Mouse (Mus musculus) lung, postnatal 36 days (tissue): ENCODE results near the gene Padi6.
A peak's percentile ranks its signal among the peaks of the same experiment; 100 is the strongest.

ENCODE experiments used
- DNase-seq: peaks from one replicate; pipeline ENCODE4 v3.0.0; 2022; ENCODE audit warnings: mixed read lengths

Padi6 gene

GRCm38 (mm10) chr4:140747978-140748377, 5.5 kb upstream of the Padi6 start:
- DNase-seq = no peak

DNA sequence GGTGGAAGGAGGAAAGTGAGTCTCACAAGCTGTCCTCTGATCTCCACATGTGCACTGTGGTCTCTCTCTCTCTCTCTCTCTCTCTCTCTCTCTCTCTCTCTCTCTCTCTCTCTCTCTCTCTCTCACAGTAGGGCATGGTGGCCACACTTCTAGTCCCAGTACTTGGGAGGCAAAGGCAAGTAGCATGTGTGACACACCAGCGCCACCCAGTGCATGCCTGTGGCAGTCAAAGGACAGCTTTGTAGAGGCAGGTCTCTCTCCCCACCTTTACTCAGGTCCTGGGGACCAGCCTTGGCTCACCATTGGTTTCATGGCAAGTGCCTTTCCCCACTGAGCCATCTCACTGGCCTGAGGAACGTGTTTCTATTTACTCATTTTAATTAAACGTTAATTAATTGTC, 2.2 kb upstream of the Padi6 start:
- DNase-seq = peak; percentile 64

DNA sequence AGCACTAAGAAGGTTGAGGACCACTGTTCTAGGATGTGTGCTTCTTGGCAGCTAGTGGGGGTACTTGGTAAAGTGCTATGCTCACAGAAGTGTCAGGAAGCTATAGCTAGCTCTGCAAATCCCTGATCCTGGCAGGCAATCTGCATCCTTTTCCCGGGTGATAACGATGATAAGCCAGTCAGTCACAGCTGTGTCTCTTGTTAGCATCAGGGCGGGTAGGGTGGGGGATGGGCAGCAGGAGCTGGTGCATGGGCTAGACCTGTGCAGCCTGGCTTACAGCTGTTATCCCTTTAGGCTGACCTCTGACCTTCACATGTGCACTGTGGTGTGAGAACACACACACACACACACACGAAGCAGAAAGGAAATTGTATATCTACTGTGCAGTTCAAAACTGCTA, 643 bp upstream of the Padi6 start:
- no peak for DNase-seq

DNA sequence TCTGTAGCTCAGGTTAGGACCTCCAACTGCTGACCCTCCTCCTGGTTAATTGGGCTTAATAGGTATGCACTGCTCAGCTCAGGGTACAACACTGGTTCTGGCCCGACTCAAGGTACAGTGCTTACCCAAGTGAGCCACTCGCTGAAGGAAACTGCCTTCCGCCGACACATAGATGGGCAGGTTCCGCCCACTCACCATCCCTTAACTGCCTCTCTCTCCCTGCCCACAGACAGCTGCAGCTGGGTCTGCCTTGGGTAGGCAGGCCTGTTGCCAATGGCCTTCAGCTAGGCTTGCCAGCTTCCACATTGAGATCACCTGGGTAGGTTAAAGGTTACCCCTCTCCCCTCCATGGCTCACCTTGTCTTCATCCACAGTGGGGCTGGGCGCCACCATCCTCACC, 1.0 kb downstream of the Padi6 start:
- DNase-seq = no peak

- DNase-seq = no peak
Observed at GRCm38 (mm10) chr4:140740655-140741054, 1.8 kb downstream of the Padi6 start.

DNA sequence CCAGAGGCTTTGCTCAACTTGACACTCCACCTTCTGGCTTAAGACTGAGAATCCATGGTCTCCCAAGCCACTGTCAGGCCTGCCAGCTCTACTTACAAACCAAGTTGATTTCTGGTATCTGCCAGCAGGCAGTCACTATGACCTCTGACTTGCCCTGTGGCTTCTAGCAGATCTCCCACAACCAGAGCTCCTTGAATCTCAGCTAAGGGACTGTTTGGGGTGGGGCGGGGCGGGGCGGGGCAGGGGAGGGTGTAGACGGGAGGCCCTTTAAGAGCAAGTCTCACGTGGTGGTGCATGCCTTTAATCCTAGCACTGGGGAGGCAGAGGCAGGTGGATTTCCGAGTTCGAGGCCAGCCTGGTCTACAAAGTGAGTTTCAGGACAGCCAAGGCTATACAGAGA, 9.6 kb downstream of the Padi6 start:
- no peak for DNase-seq

GRCm38 (mm10) chr4:140731654-140732053, 10.8 kb downstream of the Padi6 start:
- DNase-seq = no peak

- no peak for DNase-seq
Observed at GRCm38 (mm10) chr4:140726907-140727306, 15.5 kb downstream of the Padi6 start.

DNA sequence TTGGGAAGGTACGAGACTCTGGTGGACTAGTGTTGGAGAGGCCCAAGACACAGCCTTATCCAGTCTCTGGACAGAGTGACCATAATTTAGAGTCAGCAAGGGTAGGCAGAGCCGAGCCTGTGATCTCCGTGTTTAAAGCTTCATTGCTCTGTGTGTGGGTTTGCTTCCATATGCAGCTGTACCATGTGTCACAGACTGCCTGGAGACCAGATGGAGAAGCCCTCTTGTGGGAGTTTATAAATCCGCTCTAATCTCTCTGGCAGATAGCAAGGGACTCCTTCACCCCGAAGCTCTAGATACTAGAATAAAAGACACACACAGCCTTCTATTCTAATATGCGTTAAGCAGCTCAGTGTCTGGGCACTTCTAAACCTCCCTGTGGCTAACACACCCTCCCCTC, 17.7 kb downstream of the Padi6 start:
- DNase-seq = no peak

- DNase-seq = peak; percentile 27
Observed at GRCm38 (mm10) chr4:140723801-140724200, 18.6 kb downstream of the Padi6 start.

DNA sequence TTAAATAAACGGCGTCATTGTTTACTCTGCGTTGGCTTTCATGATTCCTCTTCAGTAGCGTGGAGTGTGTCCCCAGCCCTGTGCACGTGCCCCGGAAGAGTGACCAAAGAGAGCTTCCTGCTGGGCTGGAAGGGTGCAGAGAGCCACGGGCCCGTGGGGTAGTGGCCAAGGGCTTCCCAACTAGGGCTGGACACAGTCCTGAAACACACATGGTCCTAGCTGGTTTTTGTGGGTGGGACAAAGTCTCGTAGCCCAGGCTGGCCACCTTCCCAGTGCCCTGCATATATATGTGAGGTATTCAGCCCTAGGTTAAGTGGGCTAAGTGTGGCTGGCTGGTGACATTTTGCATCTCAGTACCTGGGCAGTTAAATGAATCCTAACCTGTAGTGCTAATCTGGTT, 19.3 kb downstream of the Padi6 start:
- DNase-seq = no peak

GRCm38 (mm10) chr4:140722710-140723109, 19.7 kb downstream of the Padi6 start:
- DNase-seq = no peak

- no peak for DNase-seq
Observed at GRCm38 (mm10) chr4:140721968-140722490, 20.4 kb downstream of the Padi6 start.

- DNase-seq = no peak
Observed at GRCm38 (mm10) chr4:140720091-140720490, 22.4 kb downstream of the Padi6 start.

GRCm38 (mm10) chr4:140718436-140718835, 24.0 kb downstream of the Padi6 start:
- no peak for DNase-seq

- DNase-seq = no peak
Observed at GRCm38 (mm10) chr4:140716994-140717393, 25.4 kb downstream of the Padi6 start.

DNA sequence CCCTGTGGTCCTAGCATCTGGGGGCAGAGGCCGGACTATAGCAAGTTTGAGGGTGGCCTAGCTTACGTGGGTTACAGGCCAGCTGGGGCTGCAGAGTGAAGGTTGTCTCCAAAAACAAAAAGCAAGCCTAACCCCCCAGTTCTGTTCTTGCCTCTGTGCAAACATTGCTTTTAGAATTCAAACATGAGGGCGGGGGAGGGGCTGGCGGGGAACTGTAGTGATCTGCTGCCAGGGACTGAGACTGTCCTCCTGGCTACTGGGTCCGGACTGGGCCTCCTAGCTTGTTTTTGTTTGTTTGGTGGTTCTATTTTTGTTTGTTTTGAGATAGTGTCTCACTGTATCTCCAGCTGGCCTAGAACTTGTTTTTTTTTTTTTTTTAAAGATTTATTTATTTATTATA, 27.9 kb downstream of the Padi6 start:
- no peak for DNase-seq

DNA sequence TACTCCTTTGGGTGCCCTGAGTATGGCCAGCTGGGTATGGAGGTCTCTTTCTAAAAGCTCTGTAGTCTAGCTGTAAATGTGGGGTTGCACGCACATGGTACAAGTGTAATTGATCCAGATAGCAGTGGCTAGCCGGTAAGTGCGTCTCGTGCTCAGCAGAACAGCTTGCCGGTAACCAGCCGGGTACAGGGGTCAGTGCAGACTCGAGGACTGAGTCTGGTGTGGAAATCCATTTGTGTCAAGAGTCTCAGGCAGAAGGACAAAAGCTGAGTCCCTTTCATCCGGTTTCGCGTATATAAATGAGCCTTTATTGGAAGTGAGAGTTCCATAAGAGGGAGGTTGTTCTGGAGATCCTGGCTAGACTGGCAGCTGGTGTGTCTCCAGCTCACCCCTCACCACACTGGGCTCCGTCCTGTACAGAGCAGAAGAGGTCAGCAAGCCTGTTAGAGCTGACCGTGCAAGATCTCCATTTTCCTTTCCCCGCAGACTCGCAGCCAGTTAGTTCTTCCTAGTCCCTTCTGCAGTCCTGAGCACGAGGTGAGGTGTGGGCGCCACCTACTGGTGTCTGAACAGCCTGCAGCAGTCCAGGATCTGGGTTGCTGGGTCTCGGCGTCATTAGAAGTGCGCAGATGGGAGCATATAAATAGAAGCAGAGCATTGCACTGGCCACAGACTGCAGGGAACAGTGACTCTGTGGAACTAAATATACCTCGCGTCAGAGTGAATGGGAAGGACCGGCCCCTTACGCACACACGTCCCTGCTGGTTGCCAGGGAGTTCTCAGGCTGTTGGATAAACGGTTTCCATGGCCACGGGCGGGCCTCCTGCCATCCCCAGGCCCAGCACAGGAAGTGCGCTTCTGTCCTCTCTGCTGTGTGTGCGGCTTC, 28.7 kb downstream of the Padi6 start:
- peak; percentile 96 for DNase-seq

DNA sequence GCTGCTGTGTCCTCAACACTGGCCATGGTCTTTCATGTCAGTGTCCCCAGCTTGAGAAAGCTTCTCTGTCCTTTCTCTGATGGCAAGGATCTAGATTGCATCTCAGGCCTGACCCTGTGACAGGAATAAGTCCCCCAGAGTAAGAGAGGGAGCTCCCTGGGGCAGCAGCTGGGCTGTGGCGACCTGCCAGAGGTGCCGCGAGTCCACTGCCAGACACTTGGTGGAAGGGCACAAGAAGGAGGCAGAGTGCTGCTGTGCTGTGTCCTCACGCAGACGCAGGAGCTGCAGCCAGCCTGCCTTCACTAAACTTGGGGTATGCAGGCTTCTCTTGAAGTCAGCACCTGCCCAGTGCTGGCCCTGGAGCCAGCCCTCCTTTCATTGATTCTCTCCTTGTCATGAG, 31.1 kb downstream of the Padi6 start:
- DNase-seq = no peak

DNA sequence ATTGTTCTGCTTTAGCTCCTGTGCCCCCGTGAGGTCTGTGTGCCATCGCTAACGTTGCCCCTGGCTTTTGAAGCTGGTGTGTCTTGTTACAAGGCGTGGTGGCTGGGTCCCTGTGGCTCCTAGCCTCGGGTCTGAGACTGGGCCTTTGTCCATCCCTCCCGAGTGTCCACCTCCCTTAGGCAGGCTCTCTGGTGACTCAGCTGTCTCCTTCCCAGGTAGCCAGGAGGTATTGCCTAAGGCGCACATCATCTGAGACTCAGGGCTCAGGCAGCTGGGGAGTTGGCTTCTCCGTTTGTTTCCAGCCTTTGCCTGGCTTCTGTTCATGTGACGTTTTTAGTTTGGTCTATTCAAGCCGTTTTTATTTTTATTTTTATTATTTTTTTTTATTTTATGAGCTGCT, 31.7 kb downstream of the Padi6 start:
- no peak for DNase-seq

DNA sequence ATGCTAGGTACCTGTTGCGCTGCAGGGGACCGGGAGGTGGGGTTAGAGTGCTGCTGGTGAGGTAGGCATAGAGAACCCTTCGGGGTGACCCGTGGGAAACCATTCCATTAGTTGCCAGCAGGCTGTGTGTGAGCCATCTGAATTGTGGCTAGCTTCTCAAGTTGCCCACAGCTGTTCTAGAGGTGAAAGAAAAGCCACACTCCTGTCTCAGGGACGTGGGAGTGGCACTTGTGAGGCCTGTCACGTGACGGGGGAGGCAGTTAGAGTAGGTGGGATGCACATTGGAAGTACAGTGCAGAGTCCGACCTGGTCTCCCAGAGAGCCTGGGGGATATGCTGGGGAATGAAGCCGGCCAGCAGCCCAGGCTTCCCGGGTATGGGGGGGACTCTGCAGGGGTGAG, 32.8 kb downstream of the Padi6 start:
- DNase-seq = no peak

GRCm38 (mm10) chr4:140709111-140709510, 33.3 kb downstream of the Padi6 start:
- DNase-seq = no peak

DNA sequence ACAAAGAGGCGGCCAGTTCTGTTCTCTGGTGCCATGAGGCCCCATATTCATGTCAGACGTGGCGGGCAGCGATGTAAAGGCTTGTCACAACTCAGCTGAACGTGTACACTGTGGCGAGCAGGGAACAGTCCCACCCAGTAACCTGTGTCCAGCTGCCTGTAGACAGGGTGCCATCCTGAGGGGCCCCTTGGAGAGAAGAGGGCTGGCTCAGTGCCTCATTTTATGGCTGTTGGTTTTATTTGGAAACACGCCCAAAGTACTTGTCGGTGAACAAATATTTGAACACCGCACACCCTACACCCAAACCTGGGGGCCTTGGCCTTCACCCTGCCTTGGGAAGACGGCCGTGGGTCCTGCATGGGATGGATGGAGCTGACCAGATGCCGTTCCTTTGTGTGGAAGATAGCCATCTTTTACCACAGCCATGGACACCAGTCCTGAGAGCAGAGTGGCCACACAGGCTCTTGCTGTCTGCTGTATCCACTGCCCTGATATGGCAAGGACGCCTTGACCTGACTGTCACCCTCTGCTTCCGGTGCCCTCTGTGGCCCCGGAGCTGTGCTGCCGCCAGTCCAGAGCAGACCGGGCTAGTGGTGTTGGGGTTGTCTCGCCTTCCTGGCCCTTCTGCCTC, 34.0 kb downstream of the Padi6 start:
- DNase-seq = peak; percentile 74

DNA sequence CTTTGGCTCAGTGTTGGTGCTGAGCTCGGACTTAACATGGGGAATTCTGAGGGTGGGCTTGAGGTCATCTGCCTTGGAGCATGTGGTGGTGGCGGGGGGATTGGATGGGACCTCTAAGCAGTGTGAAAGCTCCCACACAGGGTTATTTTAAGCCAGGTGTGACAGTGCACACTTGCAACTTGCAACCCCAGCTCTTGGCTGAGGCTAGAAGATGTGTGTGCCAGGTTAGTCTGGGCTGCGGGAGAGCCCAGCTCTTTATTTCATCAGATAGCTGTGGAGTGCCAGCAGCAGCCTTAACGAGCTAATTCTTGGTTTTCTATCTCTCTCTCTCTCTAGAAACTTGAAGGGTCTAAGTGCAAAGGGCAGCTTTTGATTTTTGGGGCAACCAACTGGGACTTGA, 34.8 kb downstream of the Padi6 start:
- DNase-seq = no peak
